Mouse (Mus musculus) hindbrain, embryonic 14.5 days (tissue): ENCODE measurements at regions not wholly inside any gene's neighbourhood (a gene's known extent, or its start where the extent isn't known, plus 50 kb on each side); places are given as distances from the start of the nearest gene placed in this dataset.

Source experiments
- ATAC-seq: fragments of 200-750 bp; cut with Nextera tagmentation; 2 replicates; pipeline ENCODE4 v1.8.0; 2017; ENCODE audit warnings: moderate number of reproducible peaks, mild to moderate bottlenecking, moderate TSS enrichment, moderate library complexity; ENCODE audit not compliant: low FRiP score
- DNase-seq: peaks from one replicate; pipeline ENCODE4 v3.0.0-alpha.2; 2015; ENCODE audit warnings: low spot score
- H3K27ac ChIP-seq: fragments of 300-500 bp; sonication (generic); 2 replicates; pipeline ENCODE4 v1.5.1; 2014; ENCODE audit warnings: mild to moderate bottlenecking, moderate library complexity
- H3K27me3 ChIP-seq: fragments of 300-500 bp; sonication (generic); 2 replicates; pipeline ENCODE4 v1.6.1; 2014; ENCODE audit warnings: mild to moderate bottlenecking, low read length, mixed read lengths; ENCODE audit not compliant: control insufficient read depth, insufficient read depth
- H3K36me3 ChIP-seq: fragments of 300-500 bp; sonication (generic); replicated peaks from 2 replicates; pipeline ENCODE4 v1.6.1; 2014; ENCODE audit not compliant: control insufficient read depth, insufficient read depth
- H3K4me1 ChIP-seq: fragments of 300-500 bp; sonication (generic); replicated peaks from 2 replicates; pipeline ENCODE4 v1.6.1; 2014; ENCODE audit warnings: antibody characterized with exemption, low read length, mixed read lengths; ENCODE audit not compliant: control insufficient read depth, insufficient read depth
- H3K4me2 ChIP-seq: fragments of 300-500 bp; sonication (generic); replicated peaks from 2 replicates; pipeline ENCODE4 v1.6.1; 2014; ENCODE audit warnings: mild to moderate bottlenecking, moderate library complexity
- H3K4me3 ChIP-seq: fragments of 300-500 bp; sonication (generic); replicated peaks from 2 replicates; pipeline ENCODE4 v1.5.1; 2014; ENCODE audit warnings: mild to moderate bottlenecking, low read length
- H3K9ac ChIP-seq: fragments of 300-500 bp; sonication (generic); 2 replicates; pipeline ENCODE4 v1.6.1; 2014
- H3K9me3 ChIP-seq: fragments of 300-500 bp; sonication (generic); 2 replicates; pipeline ENCODE4 v1.6.1; 2016; ENCODE audit warnings: low read length; ENCODE audit not compliant: control insufficient read depth
- WGBS: fragments of 180-500 bp; shearing (Covaris S2); extraction: QIAGEN DNeasy Blood & Tissue Kit; methylation state at CpG from one replicate; pipeline ENCODE4 v1.1.7; 2014; 5-methylcytosine and 5-hydroxymethylcytosine counted together

- Histone ChIP-seq H3K27me3 (no peaks in the 10 kb centered on the region), H3K4me2 (peak overlapping the region; percentile 31; the same call in 1 of the 2 replicates), H3K27ac (no peak overlapping the region), H3K9me3 (no peaks in the 10 kb centered on the region), H3K4me1 (no peaks in the 10 kb centered on the region), H3K9ac (no peak overlapping the region), H3K4me3 (no peak overlapping the region), H3K36me3 (no peaks in the 10 kb centered on the region)
- ATAC-seq (peak; percentile 50; the same call in 1 of the 2 replicates), DNase-seq (peak; percentile 96)
- WGBS, result 47% methylated on average over 11 of the region's 11 CpGs
Observed at GRCm38 (mm10) chr2:61493918-61494712, 84.3 kb upstream of the Tank start.

GRCm38 (mm10) chr2:61492043-61492743 is 86.2 kb upstream of the Tank start:
- H3K4me3 ChIP-seq, result no peak overlapping the region
- no peak overlapping the region for H3K4me2 ChIP-seq
- H3K4me1 ChIP-seq, result no peaks in the 10 kb centered on the region
- no peaks in the 10 kb centered on the region for H3K36me3 ChIP-seq
- H3K9ac ChIP-seq, result no peak overlapping the region
- DNase-seq (no peak), ATAC-seq (no peak)
- WGBS, result 67% methylated on average over 6 of the region's 6 CpGs
- no peaks in the 10 kb centered on the region for H3K9me3 ChIP-seq
- H3K27me3 ChIP-seq, result no peaks in the 10 kb centered on the region
- H3K27ac ChIP-seq, result no peak overlapping the region

- Histone ChIP-seq H3K4me1 (no peaks in the 10 kb centered on the region), H3K36me3 (no peaks in the 10 kb centered on the region), H3K27ac (no peak overlapping the region), H3K9ac (no peak overlapping the region), H3K27me3 (no peaks in the 10 kb centered on the region), H3K9me3 (no peaks in the 10 kb centered on the region), H3K4me2 (no peak overlapping the region), H3K4me3 (no peak overlapping the region)
- 87% methylated on average over 10 of the region's 10 CpGs for WGBS
- DNase-seq (no peak), ATAC-seq (no peak)
Observed at GRCm38 (mm10) chr2:61490436-61491109, 87.8 kb upstream of the Tank start.

- Histone ChIP-seq H3K36me3 (no peaks in the 10 kb centered on the region), H3K4me3 (no peak overlapping the region), H3K27me3 (no peaks in the 10 kb centered on the region), H3K27ac (no peak overlapping the region), H3K9ac (no peak overlapping the region), H3K4me1 (no peaks in the 10 kb centered on the region), H3K4me2 (no peak overlapping the region), H3K9me3 (no peaks in the 10 kb centered on the region)
- DNase-seq (no peak), ATAC-seq (no peak)
- WGBS, result 93% methylated on average over 10 of the region's 10 CpGs
Observed at GRCm38 (mm10) chr2:61489762-61490161, 88.6 kb upstream of the Tank start.

GRCm38 (mm10) chr2:61483820-61484219 is 94.6 kb upstream of the Tank start:
- Histone ChIP-seq H3K4me3 (no peak overlapping the region), H3K9ac (no peak overlapping the region), H3K4me2 (no peak overlapping the region), H3K36me3 (no peaks in the 10 kb centered on the region), H3K9me3 (no peaks in the 10 kb centered on the region), H3K27me3 (no peaks in the 10 kb centered on the region), H3K27ac (no peak overlapping the region), H3K4me1 (no peaks in the 10 kb centered on the region)
- ATAC-seq, result no peak
- DNase-seq, result no peak
- WGBS, result 72% methylated on average over 1 of the region's 1 CpGs

- ATAC-seq (no peak), DNase-seq (no peak)
- no peaks in the 10 kb centered on the region for H3K9me3 ChIP-seq
- H3K4me3 ChIP-seq, result no peak overlapping the region
- H3K27ac ChIP-seq, result no peak overlapping the region
- H3K4me2 ChIP-seq, result no peak overlapping the region
- H3K27me3 ChIP-seq, result no peaks in the 10 kb centered on the region
- no peaks in the 10 kb centered on the region for H3K4me1 ChIP-seq
- H3K36me3 ChIP-seq, result no peaks in the 10 kb centered on the region
- H3K9ac ChIP-seq, result no peak overlapping the region
- WGBS, result 89% methylated on average over 4 of the region's 4 CpGs
Observed at GRCm38 (mm10) chr2:61476648-61477047, 101.7 kb upstream of the Tank start.

GRCm38 (mm10) chr2:61474626-61475025 is 103.8 kb upstream of the Tank start:
- H3K36me3 ChIP-seq, result no peaks in the 10 kb centered on the region
- no peak overlapping the region for H3K4me3 ChIP-seq
- ATAC-seq (no peak), DNase-seq (no peak)
- no peak overlapping the region for H3K9ac ChIP-seq
- no peaks in the 10 kb centered on the region for H3K27me3 ChIP-seq
- no peaks in the 10 kb centered on the region for H3K4me1 ChIP-seq
- 69% methylated on average over 10 of the region's 10 CpGs for WGBS
- H3K4me2 ChIP-seq, result no peak overlapping the region
- H3K27ac ChIP-seq, result no peak overlapping the region
- H3K9me3 ChIP-seq, result no peaks in the 10 kb centered on the region

- Histone ChIP-seq H3K4me2 (no peak overlapping the region), H3K27ac (no peak overlapping the region), H3K9ac (no peak overlapping the region), H3K9me3 (no peaks in the 10 kb centered on the region), H3K36me3 (no peaks in the 10 kb centered on the region), H3K4me1 (no peaks in the 10 kb centered on the region), H3K4me3 (no peak overlapping the region), H3K27me3 (no peaks in the 10 kb centered on the region)
- no peak for ATAC-seq
- DNase-seq, result no peak
- WGBS, result 97% methylated on average over 5 of the region's 5 CpGs
Observed at GRCm38 (mm10) chr2:61470521-61470920, 107.9 kb upstream of the Tank start.

- Histone ChIP-seq H3K27ac (no peak overlapping the region), H3K27me3 (no peaks in the 10 kb centered on the region), H3K4me2 (no peak overlapping the region), H3K36me3 (no peaks in the 10 kb centered on the region), H3K4me3 (no peak overlapping the region), H3K4me1 (no peaks in the 10 kb centered on the region), H3K9ac (no peak overlapping the region), H3K9me3 (no peaks in the 10 kb centered on the region)
- ATAC-seq (no peak), DNase-seq (no peak)
Observed at GRCm38 (mm10) chr2:61470064-61470463, 108.3 kb upstream of the Tank start.
